Mouse (Mus musculus): ENCODE measurements around the gene Dgke. TPM values are rescaled to one million over a fixed set of nuclear protein-coding genes. Genes with fewer than 3 reads are reported as not detected.
"Not testable (repeated sequence)": the region's sequence is repeated elsewhere in the genome, so short reads cannot be mapped to it uniquely, and the experiment has no call there.

The Dgke gene
- polyA plus RNA-seq, 1 experiment from 2014 or later = 1.9 TPM

- Histone ChIP-seq H3K4me3 (ENCODE audit: low read depth, low read length) (no peak overlapping the region), H3K27ac (replicated peaks) (0 out of 2 replicates have a peak overlapping the region, but pooled peaks have one; percentile 6), H3K4me1 (replicated peaks; ENCODE audit: control insufficient read depth, insufficient read depth) (peaks cover 5% of the 10 kb centered on the region; the same call in 1 of the 2 replicates), H3K36me3 (ENCODE audit: control insufficient read depth, insufficient read depth, low read length) (no peaks in the 10 kb centered on the region; the same call in 1 of the 2 replicates), H3K9me3 (ENCODE audit: control insufficient read depth, low read length) (no peaks in the 10 kb centered on the region), H3K27me3 (ENCODE audit: control insufficient read depth, insufficient read depth, low read length) (no peaks in the 10 kb centered on the region), H3K9ac (ENCODE audit: low read length) (no peak overlapping the region), H3K4me2 (replicated peaks; ENCODE audit: low read depth) (no peak overlapping the region)
- ATAC-seq (ENCODE audit: low FRiP score, low TSS enrichment) (no peak), DNase-seq (ENCODE audit: low spot score) (no peak)
- 54% methylated on average over 13 of the region's 13 CpGs for WGBS
- TF ChIP-seq EP300 (optimal IDR thresholded peaks at IDR 0.05) (no peak), CTCF (IDR thresholded peaks at IDR 0.05; ENCODE audit: low read depth) (no peak)
Observed at GRCm38 (mm10) chr11:89055931-89056690, 10.5 kb downstream of the Dgke start.

GRCm38 (mm10) chr11:89051767-89052166 is 14.9 kb downstream of the Dgke start:
- ATAC-seq (ENCODE audit: low FRiP score, low TSS enrichment) (no peak), DNase-seq (ENCODE audit: low spot score) (no peak)
- Histone ChIP-seq H3K9me3 (ENCODE audit: control insufficient read depth, low read length) (no peaks in the 10 kb centered on the region), H3K27me3 (ENCODE audit: control insufficient read depth, insufficient read depth, low read length) (no peaks in the 10 kb centered on the region), H3K4me2 (replicated peaks; ENCODE audit: low read depth) (no peak overlapping the region), H3K4me3 (ENCODE audit: low read depth, low read length) (no peak overlapping the region), H3K27ac (replicated peaks) (no peak overlapping the region), H3K4me1 (replicated peaks; ENCODE audit: control insufficient read depth, insufficient read depth) (no peaks in the 10 kb centered on the region), H3K36me3 (ENCODE audit: control insufficient read depth, insufficient read depth, low read length) (peaks cover 7% of the 10 kb centered on the region; the same call in 1 of the 2 replicates), H3K9ac (ENCODE audit: low read length) (no peak overlapping the region)
- WGBS = 83% methylated on average over 6 of the region's 6 CpGs
- no peak for TF ChIP-seq EP300 (optimal IDR thresholded peaks at IDR 0.05)
- no peak for TF ChIP-seq CTCF (IDR thresholded peaks at IDR 0.05; ENCODE audit: low read depth)

GRCm38 (mm10) chr11:89046021-89046420 is 20.6 kb downstream of the Dgke start:
- H3K36me3 ChIP-seq (ENCODE audit: control insufficient read depth, insufficient read depth, low read length) = peaks cover 13% of the 10 kb centered on the region
- no peak overlapping the region for H3K4me2 ChIP-seq (replicated peaks; ENCODE audit: low read depth)
- no peaks in the 10 kb centered on the region for H3K9me3 ChIP-seq (ENCODE audit: control insufficient read depth, low read length)
- no peaks in the 10 kb centered on the region for H3K27me3 ChIP-seq (ENCODE audit: control insufficient read depth, insufficient read depth, low read length)
- TF ChIP-seq EP300 (optimal IDR thresholded peaks at IDR 0.05) (no peak), CTCF (IDR thresholded peaks at IDR 0.05; ENCODE audit: low read depth) (no peak)
- H3K4me3 ChIP-seq (ENCODE audit: low read depth, low read length) = no peak overlapping the region
- DNase-seq (ENCODE audit: low spot score) (no peak), ATAC-seq (ENCODE audit: low FRiP score, low TSS enrichment) (no peak)
- H3K9ac ChIP-seq (ENCODE audit: low read length) = no peak overlapping the region
- no peak overlapping the region for H3K27ac ChIP-seq (replicated peaks)
- 94% methylated on average over 3 of the region's 3 CpGs for WGBS
- H3K4me1 ChIP-seq (replicated peaks; ENCODE audit: control insufficient read depth, insufficient read depth) = no peaks in the 10 kb centered on the region

GRCm38 (mm10) chr11:89045501-89045900 is 21.1 kb downstream of the Dgke start:
- not testable (repeated sequence) for H3K4me1 ChIP-seq (replicated peaks; ENCODE audit: control insufficient read depth, insufficient read depth); H3K9me3 ChIP-seq (ENCODE audit: control insufficient read depth, low read length); DNase-seq (ENCODE audit: low spot score); H3K27ac ChIP-seq (replicated peaks); H3K9ac ChIP-seq (ENCODE audit: low read length); H3K4me3 ChIP-seq (ENCODE audit: low read depth, low read length); H3K27me3 ChIP-seq (ENCODE audit: control insufficient read depth, insufficient read depth, low read length); ATAC-seq (ENCODE audit: low FRiP score, low TSS enrichment); H3K4me2 ChIP-seq (replicated peaks; ENCODE audit: low read depth)
- peaks cover 10% of the 10 kb centered on the region for H3K36me3 ChIP-seq (ENCODE audit: control insufficient read depth, insufficient read depth, low read length)
- 94% methylated on average over 3 of the region's 3 CpGs for WGBS

GRCm38 (mm10) chr11:89043046-89043445 is 23.6 kb downstream of the Dgke start:
- 90% methylated on average over 7 of the region's 7 CpGs for WGBS
- TF ChIP-seq EP300 (optimal IDR thresholded peaks at IDR 0.05) = no peak
- TF ChIP-seq CTCF (IDR thresholded peaks at IDR 0.05; ENCODE audit: low read depth) = no peak
- H3K36me3 ChIP-seq (ENCODE audit: control insufficient read depth, insufficient read depth, low read length) = peaks cover 9% of the 10 kb centered on the region

GRCm38 (mm10) chr11:89041073-89041472 is 25.6 kb downstream of the Dgke start:
- 90% methylated on average over 6 of the region's 7 CpGs for WGBS
- ATAC-seq (ENCODE audit: low FRiP score, low TSS enrichment); H3K9ac ChIP-seq (ENCODE audit: low read length); H3K4me2 ChIP-seq (replicated peaks; ENCODE audit: low read depth); H3K36me3 ChIP-seq (ENCODE audit: control insufficient read depth, insufficient read depth, low read length); H3K27me3 ChIP-seq (ENCODE audit: control insufficient read depth, insufficient read depth, low read length); DNase-seq (ENCODE audit: low spot score); H3K4me1 ChIP-seq (replicated peaks; ENCODE audit: control insufficient read depth, insufficient read depth); H3K27ac ChIP-seq (replicated peaks); H3K4me3 ChIP-seq (ENCODE audit: low read depth, low read length); H3K9me3 ChIP-seq (ENCODE audit: control insufficient read depth, low read length): not testable (repeated sequence)

More at GRCm38 (mm10) chr11:89043046-89043445, 23.6 kb downstream of the Dgke start:
- H3K9ac ChIP-seq (ENCODE audit: low read length) = no peak overlapping the region
- H3K27me3 ChIP-seq (ENCODE audit: control insufficient read depth, insufficient read depth, low read length) = no peaks in the 10 kb centered on the region
- ATAC-seq (ENCODE audit: low FRiP score, low TSS enrichment) = no peak
- no peak for DNase-seq (ENCODE audit: low spot score)
- no peak overlapping the region for H3K4me3 ChIP-seq (ENCODE audit: low read depth, low read length)
- H3K4me1 ChIP-seq (replicated peaks; ENCODE audit: control insufficient read depth, insufficient read depth) = no peaks in the 10 kb centered on the region
- no peak overlapping the region for H3K27ac ChIP-seq (replicated peaks)
- H3K9me3 ChIP-seq (ENCODE audit: control insufficient read depth, low read length) = no peaks in the 10 kb centered on the region
- H3K4me2 ChIP-seq (replicated peaks; ENCODE audit: low read depth) = no peak overlapping the region

Data from stomach, postnatal 0 days (tissue).